Mouse (Mus musculus): Measurements from ENCODE around the gene Wrap53. TPM values are rescaled to one million over a fixed set of nuclear protein-coding genes. Genes with fewer than 3 reads are reported as not detected.
"Not testable (repeated sequence)": the region's sequence is repeated elsewhere in the genome, so short reads cannot be mapped to it uniquely, and the experiment has no call there.

The Wrap53 gene
- 18.6 and 18.8 TPM in 2 replicates for polyA plus RNA-seq (2012; rRNA removed)

DNA sequence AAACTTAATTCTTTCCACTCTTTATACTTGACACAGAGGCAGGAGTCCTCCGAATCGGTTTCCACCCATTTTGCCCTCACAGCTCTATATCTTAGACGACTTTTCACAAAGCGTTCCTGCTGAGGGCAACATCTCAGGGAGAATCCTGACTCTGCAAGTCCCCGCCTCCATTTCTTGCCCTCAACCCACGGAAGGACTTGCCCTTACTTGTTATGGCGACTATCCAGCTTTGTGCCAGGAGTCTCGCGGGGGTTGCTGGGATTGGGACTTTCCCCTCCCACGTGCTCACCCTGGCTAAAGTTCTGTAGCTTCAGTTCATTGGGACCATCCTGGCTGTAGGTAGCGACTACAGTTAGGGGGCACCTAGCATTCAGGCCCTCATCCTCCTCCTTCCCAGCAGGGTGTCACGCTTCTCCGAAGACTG lies at the start of gene Wrap53, which contains the start of gene Trp53:
TSS of gene Wrap53 (minus strand) at position 165 of the 424 bp plus-strand sequence.
TSS of gene Trp53 (plus strand) at position 269 of the 424 bp plus-strand sequence.
- WGBS, result under 1% methylated on average over 13 of the region's 13 CpGs
- no peaks in the 10 kb centered on the region for H3K27me3 ChIP-seq (ENCODE audit: control insufficient read depth, insufficient read depth, low read length)
- TF ChIP-seq POLR2A (IDR thresholded peaks at IDR 0.05; ENCODE audit: borderline replicate concordance, insufficient read depth, low read length) (peak; percentile 44; the same call in 1 of the 2 replicates), CTCF (IDR thresholded peaks at IDR 0.05; ENCODE audit: borderline replicate concordance, insufficient read depth, low read depth, low read length) (no peak)
- peak within 1 kb of the TSS; percentile 97 for H3K27ac ChIP-seq (ENCODE audit: insufficient read depth, low read length)
- H3K4me1 ChIP-seq (ENCODE audit: control insufficient read depth, insufficient read depth, low read length), result peaks cover 5% of the 10 kb centered on the region
- peak; percentile 88 to 94 for DNase-seq
- peak within 1 kb of the TSS; percentile 91 for H3K4me3 ChIP-seq (replicated peaks; ENCODE audit: insufficient read depth, low read depth, low read length)

DNA sequence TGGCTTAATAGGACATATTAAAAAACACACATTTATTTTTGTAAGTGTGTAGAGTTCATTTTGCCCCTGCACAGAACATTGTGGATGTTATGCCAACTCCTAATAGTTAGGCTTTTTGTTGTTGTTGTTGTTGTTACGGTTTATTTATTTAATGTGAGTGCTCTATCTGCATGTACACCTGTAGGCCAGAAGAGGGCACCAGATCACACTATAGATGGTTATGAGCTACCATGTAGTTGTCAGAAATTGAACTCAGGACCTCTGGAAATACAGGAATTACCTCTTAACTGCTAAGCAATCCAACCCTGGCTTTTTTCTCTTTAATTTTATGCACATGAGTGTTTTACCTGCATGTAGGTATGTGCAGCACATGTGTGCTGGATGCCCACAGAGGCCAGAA lies 49.7 kb upstream of the Wrap53 start:
- H3K27ac ChIP-seq (ENCODE audit: insufficient read depth, low read length), result no peak overlapping the region
- TF ChIP-seq POLR2A (IDR thresholded peaks at IDR 0.05; ENCODE audit: borderline replicate concordance, insufficient read depth, low read length) (no peak), CTCF (IDR thresholded peaks at IDR 0.05; ENCODE audit: borderline replicate concordance, insufficient read depth, low read depth, low read length) (no peak)

DNA sequence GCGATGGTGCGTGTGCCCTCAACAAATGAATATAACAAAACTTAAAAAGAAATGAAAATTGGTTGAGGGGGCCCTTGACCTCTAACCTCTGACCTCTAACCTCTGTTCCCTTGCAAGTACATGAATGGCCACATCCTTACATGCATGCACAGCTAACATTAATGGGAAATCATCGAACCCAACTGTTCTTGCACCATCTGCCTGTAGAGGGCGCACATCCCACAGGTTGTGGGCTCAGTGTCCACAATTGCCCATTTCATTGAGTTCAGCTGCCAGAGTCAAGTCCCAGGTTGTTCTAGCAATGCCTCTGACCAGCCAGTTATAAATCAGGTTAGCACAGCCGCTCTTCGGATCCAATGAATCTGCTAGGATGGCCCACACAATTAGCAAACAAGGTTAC lies 48.2 kb upstream of the Wrap53 start:
- peak; percentile 81 to 86 for DNase-seq
- H3K27ac ChIP-seq (ENCODE audit: insufficient read depth, low read length), result no peak overlapping the region
- TF ChIP-seq POLR2A (IDR thresholded peaks at IDR 0.05; ENCODE audit: borderline replicate concordance, insufficient read depth, low read length) (no peak), CTCF (IDR thresholded peaks at IDR 0.05; ENCODE audit: borderline replicate concordance, insufficient read depth, low read depth, low read length) (peak; percentile 97)
- H3K27me3 ChIP-seq (ENCODE audit: control insufficient read depth, insufficient read depth, low read length), result no peaks in the 10 kb centered on the region
- WGBS, result 35% methylated on average over 6 of the region's 6 CpGs
- peaks cover 8% of the 10 kb centered on the region; the same call in 1 of the 2 replicates for H3K4me1 ChIP-seq (ENCODE audit: control insufficient read depth, insufficient read depth, low read length)
- no peak overlapping the region for H3K4me3 ChIP-seq (replicated peaks; ENCODE audit: insufficient read depth, low read depth, low read length)

More for the DNA sequence above, 49.7 kb upstream of the Wrap53 start:
- Histone ChIP-seq H3K27me3 (ENCODE audit: control insufficient read depth, insufficient read depth, low read length) (no peaks in the 10 kb centered on the region), H3K4me3 (replicated peaks; ENCODE audit: insufficient read depth, low read depth, low read length) (no peak overlapping the region), H3K4me1 (ENCODE audit: control insufficient read depth, insufficient read depth, low read length) (peaks cover 5% of the 10 kb centered on the region; the same call in 1 of the 2 replicates)
- DNase-seq, result peak in 1 of 2 experiments; percentile 31
- WGBS, result 37% methylated on average over 1 of the region's 1 CpGs

DNA sequence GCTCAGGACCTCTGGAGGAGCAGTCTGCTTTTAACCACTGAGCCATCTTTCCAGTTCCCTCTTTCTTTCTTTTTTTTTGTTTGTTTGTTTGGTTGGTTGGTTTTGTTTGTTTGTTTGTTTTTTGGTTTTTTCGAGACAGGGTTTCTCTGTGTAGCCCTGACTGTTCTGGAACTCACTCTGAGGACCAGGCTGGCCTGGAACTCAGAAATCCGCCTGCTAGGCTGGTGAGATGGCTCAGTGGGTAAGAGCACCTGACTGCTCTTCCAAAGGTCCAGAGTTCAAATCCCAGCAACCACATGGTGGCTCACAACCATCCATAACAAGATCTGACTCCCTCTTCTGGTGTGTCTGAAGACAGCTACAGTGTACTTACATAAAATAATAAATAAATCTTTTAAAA lies 44.3 kb upstream of the Wrap53 start:
- H3K27ac ChIP-seq (ENCODE audit: insufficient read depth, low read length); DNase-seq; H3K4me1 ChIP-seq (ENCODE audit: control insufficient read depth, insufficient read depth, low read length); H3K27me3 ChIP-seq (ENCODE audit: control insufficient read depth, insufficient read depth, low read length); H3K4me3 ChIP-seq (replicated peaks; ENCODE audit: insufficient read depth, low read depth, low read length): not testable (repeated sequence)
- WGBS, result 76% methylated on average over 2 of the region's 2 CpGs

DNA sequence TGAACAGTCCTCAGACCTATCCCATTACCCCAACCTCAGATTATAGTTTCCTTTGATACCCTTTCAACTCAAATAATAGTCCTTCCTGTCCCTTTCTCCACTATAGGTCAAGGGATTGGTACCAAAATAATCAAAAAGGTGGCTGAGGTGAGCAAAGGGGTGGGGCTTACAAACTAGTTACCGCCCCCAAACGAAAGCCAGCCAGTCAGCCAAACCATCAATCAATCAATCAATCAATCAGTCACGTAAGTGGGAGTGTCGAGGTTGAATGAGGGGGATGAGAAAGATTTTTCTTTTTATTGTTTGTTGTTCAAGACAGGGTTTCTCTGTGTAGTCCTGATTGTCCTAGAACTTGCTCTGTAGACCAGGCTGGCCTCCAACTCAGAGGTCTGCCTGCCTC lies 43.0 kb upstream of the Wrap53 start:
- H3K27ac ChIP-seq (ENCODE audit: insufficient read depth, low read length), result peak overlapping the region; percentile 77

DNA sequence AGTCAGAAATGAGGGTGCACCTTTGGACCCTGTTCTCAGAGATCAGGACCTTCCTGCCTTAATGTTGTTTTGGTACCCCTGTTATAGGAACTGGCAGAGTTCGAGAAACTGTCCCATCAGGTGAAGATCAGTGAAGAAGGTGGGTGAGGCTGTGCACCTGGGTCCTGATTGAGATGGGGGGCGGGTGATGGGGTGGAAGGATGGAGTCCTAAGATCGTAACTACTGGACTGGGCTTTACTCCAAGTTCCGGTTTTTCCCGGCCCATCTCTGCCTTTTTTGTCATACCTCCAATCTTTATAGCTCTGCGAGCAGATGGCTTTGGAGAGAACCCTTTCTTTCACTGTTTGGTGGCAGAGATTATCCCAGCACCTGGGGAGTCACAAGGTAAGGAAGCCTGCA lies 42.4 kb upstream of the Wrap53 start:
- DNase-seq, result peak; percentile 63 to 74
- H3K27me3 ChIP-seq (ENCODE audit: control insufficient read depth, insufficient read depth, low read length), result no peaks in the 10 kb centered on the region
- 3% methylated on average over 6 of the region's 6 CpGs for WGBS
- peaks cover 9% of the 10 kb centered on the region; the same call in 1 of the 2 replicates for H3K4me1 ChIP-seq (ENCODE audit: control insufficient read depth, insufficient read depth, low read length)
- H3K27ac ChIP-seq (ENCODE audit: insufficient read depth, low read length), result peak overlapping the region; percentile 77
- H3K4me3 ChIP-seq (replicated peaks; ENCODE audit: insufficient read depth, low read depth, low read length), result peak overlapping the region; percentile 97
- TF ChIP-seq POLR2A (IDR thresholded peaks at IDR 0.05; ENCODE audit: borderline replicate concordance, insufficient read depth, low read length), result no peak
- no peak for TF ChIP-seq CTCF (IDR thresholded peaks at IDR 0.05; ENCODE audit: borderline replicate concordance, insufficient read depth, low read depth, low read length)

More for the DNA sequence above, 43.0 kb upstream of the Wrap53 start:
- peak overlapping the region; percentile 97 for H3K4me3 ChIP-seq (replicated peaks; ENCODE audit: insufficient read depth, low read depth, low read length)
- no peak for TF ChIP-seq CTCF (IDR thresholded peaks at IDR 0.05; ENCODE audit: borderline replicate concordance, insufficient read depth, low read depth, low read length)
- no peak for TF ChIP-seq POLR2A (IDR thresholded peaks at IDR 0.05; ENCODE audit: borderline replicate concordance, insufficient read depth, low read length)
- WGBS, result 64% methylated on average over 4 of the region's 4 CpGs
- peaks cover 9% of the 10 kb centered on the region; the same call in 1 of the 2 replicates for H3K4me1 ChIP-seq (ENCODE audit: control insufficient read depth, insufficient read depth, low read length)
- no peak for DNase-seq
- no peaks in the 10 kb centered on the region for H3K27me3 ChIP-seq (ENCODE audit: control insufficient read depth, insufficient read depth, low read length)

DNA sequence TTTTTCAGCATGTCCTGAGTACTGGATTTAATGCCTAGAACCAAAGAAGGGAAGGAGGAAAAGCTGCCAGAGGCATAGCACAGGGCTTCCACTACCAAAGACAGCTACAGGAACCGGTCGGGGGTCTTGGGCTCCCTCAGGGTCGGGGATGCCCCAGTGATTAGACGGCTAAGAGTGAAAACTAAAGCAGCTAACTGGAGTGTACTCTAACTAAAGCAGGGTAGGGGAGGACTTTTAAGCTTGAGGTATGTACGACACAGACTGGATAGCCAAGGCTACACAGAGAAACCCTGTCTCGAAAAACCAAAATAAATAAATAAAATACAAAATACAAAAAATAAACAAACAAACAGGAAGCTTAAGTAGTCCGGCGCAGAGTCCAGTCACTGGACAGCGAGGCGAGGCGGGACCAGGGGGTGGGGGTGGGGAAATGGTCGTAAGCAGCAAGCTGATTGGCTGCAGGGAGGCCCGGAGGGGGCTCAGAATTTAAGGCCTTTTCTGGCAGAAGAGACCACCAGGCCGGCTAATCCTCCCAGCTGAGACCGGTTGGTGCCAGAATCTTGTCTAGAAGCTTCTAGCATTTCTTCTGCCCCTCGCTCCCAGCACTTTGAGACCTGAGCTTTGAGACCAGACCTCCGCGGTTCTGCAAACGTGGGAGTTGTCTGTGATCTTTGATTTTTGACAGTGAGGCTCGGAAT lies 41.7 kb upstream of the Wrap53 start, which contains the start of gene Sat2:
TSS of gene Sat2 (plus strand) at position 454 of the 698 bp plus-strand sequence.
- DNase-seq, result peak; percentile 72 to 75
- H3K27ac ChIP-seq (ENCODE audit: insufficient read depth, low read length), result peak within 1 kb of the TSS; percentile 77
- no peaks in the 10 kb centered on the region for H3K27me3 ChIP-seq (ENCODE audit: control insufficient read depth, insufficient read depth, low read length)
- peak; percentile 56; the same call in 1 of the 2 replicates for TF ChIP-seq POLR2A (IDR thresholded peaks at IDR 0.05; ENCODE audit: borderline replicate concordance, insufficient read depth, low read length)
- TF ChIP-seq CTCF (IDR thresholded peaks at IDR 0.05; ENCODE audit: borderline replicate concordance, insufficient read depth, low read depth, low read length), result no peak
- WGBS, result under 1% methylated on average over 20 of the region's 20 CpGs
- peak within 1 kb of the TSS; percentile 97 for H3K4me3 ChIP-seq (replicated peaks; ENCODE audit: insufficient read depth, low read depth, low read length)
- H3K4me1 ChIP-seq (ENCODE audit: control insufficient read depth, insufficient read depth, low read length), result peaks cover 9% of the 10 kb centered on the region; the same call in 1 of the 2 replicates
